Mouse (Mus musculus) MEL (cell line): ENCODE data around the gene Ccdc188. TPM values are rescaled to one million over a fixed set of nuclear protein-coding genes. Genes with fewer than 3 reads are reported as not detected.

ENCODE experiments used
- DNase-seq: peaks from one replicate; pipeline ENCODE4 v3.0.0; 2011; ENCODE audit warnings: low read depth, low spot score
- H3K27ac ChIP-seq: 2 replicates; pipeline ENCODE4 v1.5.1; 2012; ENCODE audit warnings: low read depth, mild to moderate bottlenecking, control low read depth, low read length, moderate library complexity; ENCODE audit not compliant: control insufficient read depth
- H3K27me3 ChIP-seq, 2 experiments: fragments of 150-350 bp in 1 of 2; sonication (generic) in 1 of 2; 2 replicates each; pipeline ENCODE4 v1.6.1; 2012; ENCODE audit warnings: low read length in 2 of 2, mild to moderate bottlenecking in 2 of 2, improper control_type of control experiment in 1 of 2, moderate library complexity in 1 of 2; ENCODE audit not compliant: insufficient read depth in 2 of 2, control insufficient read depth in 1 of 2
- H3K36me3 ChIP-seq, 2 experiments: 2 replicates each; pipeline ENCODE4 v1.6.1; 2012 to 2014; ENCODE audit warnings: low read length in 2 of 2, improper control_type of control experiment in 1 of 2, inconsistent platforms in 1 of 2, mild to moderate bottlenecking in 1 of 2; ENCODE audit not compliant: insufficient read depth in 2 of 2, control insufficient read depth in 1 of 2
- H3K4me1 ChIP-seq, 2 experiments: fragments of 150-350 bp in 1 of 2; sonication (generic) in 1 of 2; 2 replicates each; pipeline ENCODE4 v1.6.1; 2012; ENCODE audit warnings: low read length in 2 of 2, improper control_type of control experiment in 1 of 2, mild to moderate bottlenecking in 1 of 2; ENCODE audit not compliant: insufficient read depth in 2 of 2, control insufficient read depth in 1 of 2
- H3K4me3 ChIP-seq, 2 experiments: fragments of 150-350 bp in 1 of 2; sonication (generic) in 1 of 2; 2 replicates each; pipeline ENCODE4 v1.5.1; 2012; ENCODE audit warnings: low read depth in 2 of 2, low read length in 2 of 2, mild to moderate bottlenecking in 2 of 2, moderate library complexity in 2 of 2, control low read depth in 1 of 2, improper control_type of control experiment in 1 of 2; ENCODE audit not compliant: control insufficient read depth in 1 of 2, insufficient read depth in 1 of 2
- H3K79me2 ChIP-seq: 2 replicates; pipeline ENCODE4 v1.6.1; 2012; ENCODE audit warnings: mild to moderate bottlenecking, low read length, moderate library complexity; ENCODE audit not compliant: control insufficient read depth, poor library complexity, insufficient read depth
- H3K9ac ChIP-seq: 2 replicates; pipeline ENCODE4 v1.6.1; 2012; ENCODE audit warnings: low read depth, mild to moderate bottlenecking, control low read depth, low read length, moderate library complexity; ENCODE audit not compliant: control insufficient read depth, poor library complexity, severe bottlenecking
- H3K9me3 ChIP-seq: fragments of 150-350 bp; sonication (generic); replicated peaks from 2 replicates; pipeline ENCODE4 v1.6.1; 2012; ENCODE audit warnings: mild to moderate bottlenecking, low read length, improper control_type of control experiment, moderate library complexity; ENCODE audit not compliant: insufficient read depth
- CTCF ChIP-seq, 3 experiments: IDR thresholded peaks in 2 of 3; conservative IDR thresholded peaks in 1 of 3; 2 replicates each; pipeline ENCODE4 v1.5.1; 2011 to 2012; ENCODE audit warnings: low read length in 3 of 3, low read depth in 2 of 3, mild to moderate bottlenecking in 2 of 3, improper control_type of control experiment in 1 of 3, inconsistent platforms in 1 of 3, mixed read lengths in 1 of 3, moderate library complexity in 1 of 3; ENCODE audit not compliant: control insufficient read depth in 1 of 3, insufficient read depth in 1 of 3, poor library complexity in 1 of 3, severe bottlenecking in 1 of 3
- ETS1 ChIP-seq: IDR thresholded peaks from 2 replicates; pipeline ENCODE4 v1.6.1; 2012; ENCODE audit warnings: low read depth, mild to moderate bottlenecking, inconsistent platforms, low read length, improper control_type of control experiment, moderate library complexity
- polyA plus RNA-seq, 2 experiments: library from polyadenylated mRNA; stranded (reverse) in 1 of 2; unstranded in 1 of 2; fragments of >175 nt in 1 of 2; fragments of >200 nt in 1 of 2; gene quantifications; 2 replicates each; pipeline versions ENCODE4 v1.2.1 to v1.2.4; 2012; ENCODE audit warnings: low replicate concordance in 2 of 2, low read depth in 1 of 2; ENCODE audit not compliant: insufficient read length in 2 of 2, insufficient read depth in 1 of 2, missing spikeins in 1 of 2
- total RNA-seq: library from RNA; depleted of rRNA; stranded (reverse); fragments of 300-350 nt; gene quantifications from 2 replicates; pipeline ENCODE4 v1.2.3, GENCODE M21; 2012; rRNA removed

The Ccdc188 gene
- total and polyA plus RNA-seq, 3 experiments: not detected

DNA sequence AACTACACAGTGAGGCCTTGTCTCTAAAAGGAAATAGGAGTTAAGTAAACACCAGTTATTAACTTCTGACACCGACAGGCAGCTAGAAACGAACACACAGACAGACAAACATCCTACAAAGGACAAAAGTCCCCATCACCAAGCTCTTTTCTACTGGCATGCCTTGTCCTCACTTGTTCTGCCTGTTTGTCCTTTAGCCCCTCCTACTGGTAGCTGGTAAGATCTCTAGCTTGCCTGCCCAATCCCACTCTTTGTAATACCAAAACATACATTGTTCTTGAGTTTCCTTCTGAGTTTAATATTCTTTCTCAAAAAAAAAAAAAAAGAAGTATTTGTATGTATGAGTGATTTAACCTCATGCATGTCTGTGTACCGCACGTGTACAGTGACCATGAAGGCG lies 50.5 kb downstream of the Ccdc188 start:
- no peak overlapping the region for H3K27ac ChIP-seq
- DNase-seq: peak; percentile 64

More for the DNA sequence above, 50.5 kb downstream of the Ccdc188 start:
- H3K9me3 ChIP-seq: no peaks in the 10 kb centered on the region
- TF ChIP-seq CTCF (IDR thresholded peaks at IDR 0.05 in 2 of 3, conservative IDR thresholded peaks at IDR 0.05 in 1 of 3; ENCODE audit: control insufficient read depth in 1 of 3, insufficient read depth in 1 of 3, low read depth in 2 of 3, low read length in 3 of 3, poor library complexity in 1 of 3, severe bottlenecking in 1 of 3): peak in 2 of 3 experiments; percentile 42 to 43; a peak in 4 of 6 replicates
- no peak for TF ChIP-seq ETS1
- TF ChIP-seq, all 39 proteins: peak for 1
- H3K27me3 ChIP-seq: no peaks in the 10 kb centered on the region
- H3K4me3 ChIP-seq: no peak overlapping the region
- no peak overlapping the region for H3K9ac ChIP-seq
- H3K4me1 ChIP-seq: peaks cover 4 to 15% of the 10 kb centered on the region in 2 experiments; a peak in 3 of 4 replicates
- H3K79me2 ChIP-seq: no peaks in the 10 kb centered on the region
- peaks cover 23 to 62% of the 10 kb centered on the region in 2 experiments for H3K36me3 ChIP-seq

Other genes with a start within 250 kb of the Ccdc188 start
- gene Vpreb2, start 237.5 kb upstream of the Ccdc188 start, total RNA-seq: not detected in 2 replicates
- gene Vpreb2, start 237.5 kb upstream of the Ccdc188 start, polyA plus RNA-seq: not detected
- 64.1 and 66.8 TPM in 2 replicates for gene Dgcr6, start 165.0 kb upstream of the Ccdc188 start, total RNA-seq
- gene Dgcr6, start 165.0 kb upstream of the Ccdc188 start, polyA plus RNA-seq: 100 to 1,000 TPM in 1 of 2 experiments, not detected in 1; 133 TPM
- gene Prodh, start 127.7 kb upstream of the Ccdc188 start, total RNA-seq: 40.2 and 43.3 TPM in 2 replicates
- gene Prodh, start 127.7 kb upstream of the Ccdc188 start, polyA plus RNA-seq: 10 to 100 TPM in 1 of 2 experiments, not detected in 1; 53.6 TPM
- 0.10 TPM in 1 of 2 replicates, not detected in the other for gene Rtn4r, start 90.2 kb upstream of the Ccdc188 start, total RNA-seq
- gene Rtn4r, start 90.2 kb upstream of the Ccdc188 start, polyA plus RNA-seq: under 1 TPM in 1 of 2 experiments, not detected in 1; 0.04 TPM
- gene Zdhhc8, start 17.3 kb downstream of the Ccdc188 start, total RNA-seq: 9.1 and 9.6 TPM in 2 replicates
- gene Zdhhc8, start 17.3 kb downstream of the Ccdc188 start, polyA plus RNA-seq: 10 to 100 TPM in 1 of 2 experiments, not detected in 1; 33.2 TPM
- gene Trmt2a, start 30.8 kb downstream of the Ccdc188 start, total RNA-seq: 132 and 178 TPM in 2 replicates
- 100 to 1,000 TPM in 1 of 2 experiments, not detected in 1; 185 TPM for gene Trmt2a, start 30.8 kb downstream of the Ccdc188 start, polyA plus RNA-seq
- gene Ranbp1, start 30.9 kb downstream of the Ccdc188 start, total RNA-seq: 420 and 440 TPM in 2 replicates
- 100 to 1,000 TPM; 162 to 681 TPM for gene Ranbp1, start 30.9 kb downstream of the Ccdc188 start, polyA plus RNA-seq
- gene Gm49776, start 40.4 kb downstream of the Ccdc188 start, total RNA-seq: 0.77 and 0.85 TPM in 2 replicates
- gene Gm49776, start 40.4 kb downstream of the Ccdc188 start, polyA plus RNA-seq: 10 to 100 TPM in 1 of 2 experiments, not detected in 1; 32.7 TPM
- 40.3 and 40.6 TPM in 2 replicates for gene Dgcr8, start 71.4 kb downstream of the Ccdc188 start, total RNA-seq
- gene Dgcr8, start 71.4 kb downstream of the Ccdc188 start, polyA plus RNA-seq: 10 to 100 TPM in 1 of 2 experiments, not detected in 1; 39.6 TPM
- gene Tango2, start 130.2 kb downstream of the Ccdc188 start, total RNA-seq: 38.0 and 55.9 TPM in 2 replicates
- gene Tango2, start 130.2 kb downstream of the Ccdc188 start, polyA plus RNA-seq: 10 to 100 TPM in 1 of 2 experiments, not detected in 1; 98.3 TPM
- 8.9 and 9.1 TPM in 2 replicates for gene Arvcf, start 130.3 kb downstream of the Ccdc188 start, total RNA-seq
- 10 to 100 TPM in 1 of 2 experiments, not detected in 1; 14.5 TPM for gene Arvcf, start 130.3 kb downstream of the Ccdc188 start, polyA plus RNA-seq
- gene Txnrd2, start 208.5 kb downstream of the Ccdc188 start, total RNA-seq: 25.7 and 31.2 TPM in 2 replicates
- 10 to 100 TPM in 1 of 2 experiments, not detected in 1; 46.8 TPM for gene Txnrd2, start 208.5 kb downstream of the Ccdc188 start, polyA plus RNA-seq
- gene Comt, start 209.0 kb downstream of the Ccdc188 start, total RNA-seq: 48.8 and 62.5 TPM in 2 replicates
- gene Comt, start 209.0 kb downstream of the Ccdc188 start, polyA plus RNA-seq: 10 to 100 TPM in 1 of 2 experiments, not detected in 1; 71.8 TPM